In the genomic region with DNA sequence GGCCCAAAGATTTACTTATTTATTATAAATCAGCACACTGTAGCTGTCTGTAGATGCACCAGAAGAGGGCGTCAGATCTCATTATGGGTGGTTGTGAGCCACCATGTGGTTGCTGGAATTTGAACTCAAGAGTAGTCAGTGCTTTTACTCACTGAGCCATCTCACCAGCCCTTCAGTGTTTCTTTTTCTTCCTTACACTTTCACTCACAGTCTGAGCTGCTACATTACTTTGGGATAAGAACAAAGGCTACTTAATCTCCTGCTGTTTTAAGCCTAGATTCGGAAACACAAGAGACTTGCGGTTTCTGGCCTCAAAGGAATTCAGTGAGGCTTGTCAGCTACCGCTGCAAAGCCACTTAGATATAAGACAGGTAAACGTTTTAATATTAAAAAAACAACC, we compare ENCODE assay signal across 17 mouse cellular contexts. TPM values are rescaled to one million over a fixed set of nuclear protein-coding genes. Genes with fewer than 3 reads are reported as not detected.
"Had no signal": no experiment of that assay in that cellular context is flagged by ENCODE, and none has a peak within 500 bp of the region (broad histone marks: within the 10 kb centered on the region; RNA-seq: fewer than 3 reads in every experiment).

No protein-coding gene starts in this region.

- H3K4me2 ChIP-seq: limb, embryonic 13.5 days; neural tube, embryonic 15.5 days had no signal

- H3K9ac ChIP-seq: limb, embryonic 13.5 days; liver, embryonic 14.5 days; neural tube, embryonic 15.5 days had no signal

- H3K4me3 ChIP-seq: limb, embryonic 13.5 days; midbrain, embryonic 10.5 days; myocyte; neural tube, embryonic 15.5 days had no signal

- H3K9me3 ChIP-seq: limb, embryonic 13.5 days; neural tube, embryonic 15.5 days had no signal

- H3K27ac ChIP-seq: limb, embryonic 13.5 days; liver, embryonic 14.5 days; midbrain, embryonic 10.5 days; neural tube, embryonic 15.5 days had no signal

- H3K36me3 ChIP-seq: limb, embryonic 13.5 days; midbrain, embryonic 10.5 days; neural tube, embryonic 15.5 days had no signal

- H3K4me1 ChIP-seq: neural tube, embryonic 15.5 days had no signal

- DNase-seq: kidney, adult 18-20 months; kidney, postnatal 14 days; lung, adult 18-20 months; lung, postnatal 4 days; right cerebral cortex, adult 18-20 months; thymus, adult 18-20 months; thymus, postnatal 25 days had no signal

RNA-seq across cellular contexts. Expression of a gene that starts 42.3 kb away (rescaled TPM):
- polyA plus RNA-seq: large intestine, adult 2 months; liver, adult 2 months; liver, embryonic 14.5 days; lung, embryonic 16.5 days; myocyte; neural tube, embryonic 11.5 days had no signal

RNA-seq across cellular contexts. Expression of a gene that starts 53.9 kb away (rescaled TPM):
- polyA plus RNA-seq: kidney, embryonic 14.5 days; limb, embryonic 13.5 days; liver, adult 2 months; liver, embryonic 14.5 days; midbrain, embryonic 10.5 days; myocyte; neural tube, embryonic 11.5 days; neural tube, embryonic 15.5 days had no signal
